Mouse (Mus musculus): ENCODE results near the gene Atp1a1. TPM values are rescaled to one million over a fixed set of nuclear protein-coding genes. Genes with fewer than 3 reads are reported as not detected.

Atp1a1 gene
- 152 and 178 TPM in 2 replicates for polyA plus RNA-seq (2012; ENCODE audit: insufficient read depth, insufficient read length, missing spikeins)

GRCm38 (mm10) chr3:101604550-101605223 is at the start of gene Atp1a1:
TSS of gene Atp1a1 (minus strand) at chr3:101604684.
- Histone ChIP-seq H3K4me3 (ENCODE audit: insufficient read depth, low read length) (peak within 1 kb of the TSS; percentile 86), H3K27ac (ENCODE audit: insufficient read depth, low read depth, low read length) (peak within 1 kb of the TSS; percentile 88), H3K4me1 (ENCODE audit: control insufficient read depth, insufficient read depth, low read length) (peaks cover 17% of the 10 kb centered on the region)
- TF ChIP-seq POLR2A (IDR thresholded peaks at IDR 0.05; ENCODE audit: borderline replicate concordance, low read depth, low read length) = no peak

- no peak overlapping the region for H3K4me3 ChIP-seq (ENCODE audit: insufficient read depth, low read length)
- H3K27ac ChIP-seq (ENCODE audit: insufficient read depth, low read depth, low read length) = no peak overlapping the region
- TF ChIP-seq POLR2A (IDR thresholded peaks at IDR 0.05; ENCODE audit: borderline replicate concordance, low read depth, low read length) = no peak
- no peak for TF ChIP-seq CTCF (IDR thresholded peaks at IDR 0.05; ENCODE audit: low read depth, low read length)
- no peaks in the 10 kb centered on the region for H3K4me1 ChIP-seq (ENCODE audit: control insufficient read depth, insufficient read depth, low read length)
These were observed 49.0 kb upstream of the Atp1a1 start for GRCm38 (mm10) chr3:101653446-101653845.

GRCm38 (mm10) chr3:101652967-101653366 is 48.5 kb upstream of the Atp1a1 start:
- no peak for TF ChIP-seq POLR2A (IDR thresholded peaks at IDR 0.05; ENCODE audit: borderline replicate concordance, low read depth, low read length)
- TF ChIP-seq CTCF (IDR thresholded peaks at IDR 0.05; ENCODE audit: low read depth, low read length) = no peak

GRCm38 (mm10) chr3:101650328-101650727 is 45.8 kb upstream of the Atp1a1 start:
- Histone ChIP-seq H3K27ac (ENCODE audit: insufficient read depth, low read depth, low read length) (no peak overlapping the region), H3K4me3 (ENCODE audit: insufficient read depth, low read length) (no peak overlapping the region), H3K4me1 (ENCODE audit: control insufficient read depth, insufficient read depth, low read length) (no peaks in the 10 kb centered on the region)
- no peak for TF ChIP-seq CTCF (IDR thresholded peaks at IDR 0.05; ENCODE audit: low read depth, low read length)
- no peak for TF ChIP-seq POLR2A (IDR thresholded peaks at IDR 0.05; ENCODE audit: borderline replicate concordance, low read depth, low read length)

More at GRCm38 (mm10) chr3:101652967-101653366, 48.5 kb upstream of the Atp1a1 start:
- Histone ChIP-seq H3K4me1 (ENCODE audit: control insufficient read depth, insufficient read depth, low read length) (no peaks in the 10 kb centered on the region), H3K27ac (ENCODE audit: insufficient read depth, low read depth, low read length) (no peak overlapping the region), H3K4me3 (ENCODE audit: insufficient read depth, low read length) (no peak overlapping the region)

- TF ChIP-seq CTCF (IDR thresholded peaks at IDR 0.05; ENCODE audit: low read depth, low read length) = no peak
- TF ChIP-seq POLR2A (IDR thresholded peaks at IDR 0.05; ENCODE audit: borderline replicate concordance, low read depth, low read length) = no peak
- Histone ChIP-seq H3K27ac (ENCODE audit: insufficient read depth, low read depth, low read length) (no peak overlapping the region), H3K4me3 (ENCODE audit: insufficient read depth, low read length) (no peak overlapping the region), H3K4me1 (ENCODE audit: control insufficient read depth, insufficient read depth, low read length) (no peaks in the 10 kb centered on the region)
These were observed 44.8 kb upstream of the Atp1a1 start for GRCm38 (mm10) chr3:101649271-101649670.

- Histone ChIP-seq H3K27ac (ENCODE audit: insufficient read depth, low read depth, low read length) (no peak overlapping the region), H3K4me3 (ENCODE audit: insufficient read depth, low read length) (no peak overlapping the region), H3K4me1 (ENCODE audit: control insufficient read depth, insufficient read depth, low read length) (no peaks in the 10 kb centered on the region)
- no peak for TF ChIP-seq CTCF (IDR thresholded peaks at IDR 0.05; ENCODE audit: low read depth, low read length)
- no peak for TF ChIP-seq POLR2A (IDR thresholded peaks at IDR 0.05; ENCODE audit: borderline replicate concordance, low read depth, low read length)
These were observed 43.8 kb upstream of the Atp1a1 start for GRCm38 (mm10) chr3:101648096-101648793.

- TF ChIP-seq POLR2A (IDR thresholded peaks at IDR 0.05; ENCODE audit: borderline replicate concordance, low read depth, low read length) (no peak), CTCF (IDR thresholded peaks at IDR 0.05; ENCODE audit: low read depth, low read length) (no peak)
- H3K27ac ChIP-seq (ENCODE audit: insufficient read depth, low read depth, low read length) = no peak overlapping the region
- no peak overlapping the region for H3K4me3 ChIP-seq (ENCODE audit: insufficient read depth, low read length)
- H3K4me1 ChIP-seq (ENCODE audit: control insufficient read depth, insufficient read depth, low read length) = no peaks in the 10 kb centered on the region
These were observed 42.3 kb upstream of the Atp1a1 start for GRCm38 (mm10) chr3:101646806-101647205.

GRCm38 (mm10) chr3:101645569-101646106 is 41.2 kb upstream of the Atp1a1 start:
- TF ChIP-seq POLR2A (IDR thresholded peaks at IDR 0.05; ENCODE audit: borderline replicate concordance, low read depth, low read length) = no peak
- no peak for TF ChIP-seq CTCF (IDR thresholded peaks at IDR 0.05; ENCODE audit: low read depth, low read length)
- H3K27ac ChIP-seq (ENCODE audit: insufficient read depth, low read depth, low read length) = no peak overlapping the region
- H3K4me1 ChIP-seq (ENCODE audit: control insufficient read depth, insufficient read depth, low read length) = no peaks in the 10 kb centered on the region
- no peak overlapping the region for H3K4me3 ChIP-seq (ENCODE audit: insufficient read depth, low read length)

- Histone ChIP-seq H3K4me3 (ENCODE audit: insufficient read depth, low read length) (no peak overlapping the region), H3K4me1 (ENCODE audit: control insufficient read depth, insufficient read depth, low read length) (no peaks in the 10 kb centered on the region), H3K27ac (ENCODE audit: insufficient read depth, low read depth, low read length) (no peak overlapping the region)
- no peak for TF ChIP-seq CTCF (IDR thresholded peaks at IDR 0.05; ENCODE audit: low read depth, low read length)
- TF ChIP-seq POLR2A (IDR thresholded peaks at IDR 0.05; ENCODE audit: borderline replicate concordance, low read depth, low read length) = no peak
These were observed 39.7 kb upstream of the Atp1a1 start for GRCm38 (mm10) chr3:101644062-101644802.

Data from bone marrow macrophage, adult 2 months (primary cell).